Mouse (Mus musculus): ENCODE results near the gene Trim24. TPM values are rescaled to one million over a fixed set of nuclear protein-coding genes. Genes with fewer than 3 reads are reported as not detected.
A peak's percentile ranks its signal among the peaks of the same experiment; 100 is the strongest.

Gene Trim24
- polyA plus RNA-seq, 1 experiment, result 42.0 TPM

- Histone ChIP-seq H3K4me3 (ENCODE audit: insufficient read depth, low read length) (no peak overlapping the region), H3K4me1 (ENCODE audit: control insufficient read depth, insufficient read depth, low read length) (no peaks in the 10 kb centered on the region), H3K27ac (ENCODE audit: insufficient read depth, low read length) (no peak overlapping the region)
- TF ChIP-seq CTCF (IDR thresholded peaks at IDR 0.05; ENCODE audit: borderline replicate concordance, insufficient read depth, low read length) (no peak), POLR2A (IDR thresholded peaks at IDR 0.05; ENCODE audit: low read depth, low read length) (no peak)
These were observed 29.6 kb downstream of the Trim24 start for GRCm38 (mm10) chr6:37900221-37900620.

- H3K27ac ChIP-seq (ENCODE audit: insufficient read depth, low read length), result no peak overlapping the region
- H3K4me1 ChIP-seq (ENCODE audit: control insufficient read depth, insufficient read depth, low read length), result no peaks in the 10 kb centered on the region
- H3K4me3 ChIP-seq (ENCODE audit: insufficient read depth, low read length), result no peak overlapping the region
- TF ChIP-seq CTCF (IDR thresholded peaks at IDR 0.05; ENCODE audit: borderline replicate concordance, insufficient read depth, low read length), result no peak
- TF ChIP-seq POLR2A (IDR thresholded peaks at IDR 0.05; ENCODE audit: low read depth, low read length), result no peak
These were observed 31.2 kb downstream of the Trim24 start for GRCm38 (mm10) chr6:37901791-37902190.

- no peak for TF ChIP-seq CTCF (IDR thresholded peaks at IDR 0.05; ENCODE audit: borderline replicate concordance, insufficient read depth, low read length)
- TF ChIP-seq POLR2A (IDR thresholded peaks at IDR 0.05; ENCODE audit: low read depth, low read length), result no peak
- no peaks in the 10 kb centered on the region for H3K4me1 ChIP-seq (ENCODE audit: control insufficient read depth, insufficient read depth, low read length)
- H3K27ac ChIP-seq (ENCODE audit: insufficient read depth, low read length), result no peak overlapping the region
- H3K4me3 ChIP-seq (ENCODE audit: insufficient read depth, low read length), result no peak overlapping the region
These were observed 33.2 kb downstream of the Trim24 start for GRCm38 (mm10) chr6:37903810-37904209.

GRCm38 (mm10) chr6:37913525-37913924 lies 42.9 kb downstream of the Trim24 start:
- no peak overlapping the region for H3K27ac ChIP-seq (ENCODE audit: insufficient read depth, low read length)
- no peaks in the 10 kb centered on the region for H3K4me1 ChIP-seq (ENCODE audit: control insufficient read depth, insufficient read depth, low read length)
- TF ChIP-seq CTCF (IDR thresholded peaks at IDR 0.05; ENCODE audit: borderline replicate concordance, insufficient read depth, low read length) (no peak), POLR2A (IDR thresholded peaks at IDR 0.05; ENCODE audit: low read depth, low read length) (no peak)
- no peak overlapping the region for H3K4me3 ChIP-seq (ENCODE audit: insufficient read depth, low read length)

DNA sequence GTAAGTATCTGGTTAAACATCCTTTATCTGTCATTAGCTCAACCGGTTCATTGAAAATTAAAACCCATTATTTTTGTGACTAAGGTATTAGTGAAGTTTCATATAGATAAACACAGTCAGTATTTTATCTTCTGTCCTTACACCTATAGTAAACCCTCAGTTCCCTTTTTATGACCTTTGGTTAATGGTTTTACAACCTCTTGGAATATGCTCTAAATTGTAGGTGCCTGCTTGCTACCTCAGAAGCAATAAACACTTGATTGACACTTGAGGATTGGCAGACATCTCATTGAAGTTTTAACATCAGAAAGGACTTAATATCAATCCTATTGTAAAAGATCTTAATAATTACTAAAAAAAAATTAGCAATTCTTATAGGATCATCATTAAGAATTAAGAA lies 54.5 kb downstream of the Trim24 start:
- no peak for TF ChIP-seq POLR2A (IDR thresholded peaks at IDR 0.05; ENCODE audit: low read depth, low read length)
- Histone ChIP-seq H3K4me3 (ENCODE audit: insufficient read depth, low read length) (no peak overlapping the region), H3K4me1 (ENCODE audit: control insufficient read depth, insufficient read depth, low read length) (no peaks in the 10 kb centered on the region), H3K27ac (ENCODE audit: insufficient read depth, low read length) (no peak overlapping the region)

GRCm38 (mm10) chr6:37926751-37927150 lies 56.1 kb downstream of the Trim24 start:
- TF ChIP-seq POLR2A (IDR thresholded peaks at IDR 0.05; ENCODE audit: low read depth, low read length), result no peak
- no peak for TF ChIP-seq CTCF (IDR thresholded peaks at IDR 0.05; ENCODE audit: borderline replicate concordance, insufficient read depth, low read length)
- Histone ChIP-seq H3K27ac (ENCODE audit: insufficient read depth, low read length) (no peak overlapping the region), H3K4me1 (ENCODE audit: control insufficient read depth, insufficient read depth, low read length) (no peaks in the 10 kb centered on the region), H3K4me3 (ENCODE audit: insufficient read depth, low read length) (no peak overlapping the region)

- Histone ChIP-seq H3K4me3 (ENCODE audit: insufficient read depth, low read length) (no peak overlapping the region), H3K4me1 (ENCODE audit: control insufficient read depth, insufficient read depth, low read length) (no peaks in the 10 kb centered on the region), H3K27ac (ENCODE audit: insufficient read depth, low read length) (no peak overlapping the region)
- no peak for TF ChIP-seq CTCF (IDR thresholded peaks at IDR 0.05; ENCODE audit: borderline replicate concordance, insufficient read depth, low read length)
- no peak for TF ChIP-seq POLR2A (IDR thresholded peaks at IDR 0.05; ENCODE audit: low read depth, low read length)
These were observed 65.9 kb downstream of the Trim24 start for GRCm38 (mm10) chr6:37936498-37936897.

DNA sequence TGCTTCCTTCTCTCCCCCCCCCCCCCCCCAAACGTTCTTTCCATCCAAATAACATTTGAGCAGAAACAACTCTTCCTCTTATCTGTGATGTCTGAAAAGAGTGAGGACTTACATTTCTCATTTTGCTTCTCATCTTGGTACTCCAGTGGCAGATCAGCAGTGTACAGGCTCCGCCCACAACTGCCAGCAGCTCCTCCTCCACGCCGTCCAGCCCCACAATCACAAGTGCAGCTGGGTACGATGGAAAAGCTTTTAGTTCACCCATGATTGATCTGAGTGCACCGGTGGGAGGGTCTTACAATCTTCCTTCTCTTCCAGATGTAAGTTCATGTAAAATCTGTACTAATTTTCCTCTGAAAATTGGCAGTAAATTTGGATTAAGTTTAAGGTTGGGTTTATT lies 80.7 kb downstream of the Trim24 start:
- TF ChIP-seq CTCF (IDR thresholded peaks at IDR 0.05; ENCODE audit: borderline replicate concordance, insufficient read depth, low read length), result no peak
- no peak for TF ChIP-seq POLR2A (IDR thresholded peaks at IDR 0.05; ENCODE audit: low read depth, low read length)
- no peaks in the 10 kb centered on the region for H3K4me1 ChIP-seq (ENCODE audit: control insufficient read depth, insufficient read depth, low read length)
- H3K27ac ChIP-seq (ENCODE audit: insufficient read depth, low read length), result no peak overlapping the region
- no peak overlapping the region for H3K4me3 ChIP-seq (ENCODE audit: insufficient read depth, low read length)

- Histone ChIP-seq H3K27ac (ENCODE audit: insufficient read depth, low read length) (no peak overlapping the region), H3K4me3 (ENCODE audit: insufficient read depth, low read length) (no peak overlapping the region), H3K4me1 (ENCODE audit: control insufficient read depth, insufficient read depth, low read length) (no peaks in the 10 kb centered on the region)
- TF ChIP-seq CTCF (IDR thresholded peaks at IDR 0.05; ENCODE audit: borderline replicate concordance, insufficient read depth, low read length) (no peak), POLR2A (IDR thresholded peaks at IDR 0.05; ENCODE audit: low read depth, low read length) (no peak)
These were observed 96.8 kb downstream of the Trim24 start for GRCm38 (mm10) chr6:37967386-37967785.

DNA sequence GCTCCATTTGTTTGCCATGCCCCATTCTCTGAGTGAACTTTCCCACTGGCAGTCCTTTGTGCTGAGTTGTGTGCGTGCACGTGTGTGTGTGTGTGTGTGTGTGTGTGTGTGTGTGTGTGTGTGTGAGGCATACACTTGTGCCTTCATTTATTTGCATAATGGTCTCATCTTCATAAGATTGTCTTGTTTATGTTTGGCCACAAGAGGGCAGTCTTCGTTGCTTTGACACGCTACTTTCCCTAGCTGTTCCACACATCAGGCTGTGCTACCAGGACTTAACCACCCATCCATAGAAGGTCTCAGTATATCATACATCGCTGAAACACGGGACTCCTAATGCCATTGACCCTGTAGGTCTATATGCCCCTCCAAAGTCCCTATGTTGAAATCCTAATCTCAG lies 136.8 kb downstream of the Trim24 start:
- Histone ChIP-seq H3K4me3 (ENCODE audit: insufficient read depth, low read length) (no peak overlapping the region), H3K4me1 (ENCODE audit: control insufficient read depth, insufficient read depth, low read length) (no peaks in the 10 kb centered on the region), H3K27ac (ENCODE audit: insufficient read depth, low read length) (no peak overlapping the region)
- no peak for TF ChIP-seq POLR2A (IDR thresholded peaks at IDR 0.05; ENCODE audit: low read depth, low read length)
- peak; percentile 64; the same call in 1 of the 2 replicates for TF ChIP-seq CTCF (IDR thresholded peaks at IDR 0.05; ENCODE audit: borderline replicate concordance, insufficient read depth, low read length)

DNA sequence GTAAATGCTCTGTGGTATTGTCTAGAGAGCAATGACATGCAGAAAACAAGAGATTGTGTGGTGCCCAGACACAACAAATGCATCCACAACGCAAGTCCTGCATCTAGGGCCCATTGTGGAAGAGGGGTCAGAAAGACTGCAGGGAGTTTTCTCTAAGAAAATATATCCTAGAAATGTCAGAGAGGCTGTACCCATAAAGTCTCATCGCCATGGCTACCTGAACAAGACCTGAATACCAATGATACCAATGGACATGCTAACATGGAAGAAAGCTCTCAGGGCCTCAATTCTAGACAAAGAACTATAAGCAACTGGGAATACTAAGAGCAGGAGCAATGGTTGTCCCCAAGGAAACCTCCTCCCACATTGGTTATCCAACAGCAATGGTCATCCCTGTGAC lies 142.2 kb downstream of the Trim24 start:
- H3K4me3 ChIP-seq (ENCODE audit: insufficient read depth, low read length), result no peak overlapping the region
- H3K4me1 ChIP-seq (ENCODE audit: control insufficient read depth, insufficient read depth, low read length), result no peaks in the 10 kb centered on the region
- TF ChIP-seq POLR2A (IDR thresholded peaks at IDR 0.05; ENCODE audit: low read depth, low read length), result no peak
- TF ChIP-seq CTCF (IDR thresholded peaks at IDR 0.05; ENCODE audit: borderline replicate concordance, insufficient read depth, low read length), result no peak
- no peak overlapping the region for H3K27ac ChIP-seq (ENCODE audit: insufficient read depth, low read length)

Other genes starting within 250 kb of the Trim24 start
- gene Svopl, start 176.2 kb downstream of the Trim24 start, polyA plus RNA-seq (2011; ENCODE audit: insufficient read length, low read depth, missing spikeins), result not detected in 2 replicates
- not detected in 2 replicates for gene Tmem213, start 238.4 kb downstream of the Trim24 start, polyA plus RNA-seq (2011; ENCODE audit: insufficient read length, low read depth, missing spikeins)

Data from embryonic fibroblast, embryonic 13.5 days (primary cell).